Mouse (Mus musculus) retina, postnatal 7 days (tissue): ENCODE measurements around the gene Acyp2.
"Not testable (repeated sequence)": the region's sequence is repeated elsewhere in the genome, so short reads cannot be mapped to it uniquely, and the experiment has no call there.

ENCODE experiments used
- DNase-seq: peaks from one replicate; pipeline ENCODE4 v3.0.0-alpha.2; 2012; ENCODE audit warnings: low read depth, low spot score

The Acyp2 gene

DNA sequence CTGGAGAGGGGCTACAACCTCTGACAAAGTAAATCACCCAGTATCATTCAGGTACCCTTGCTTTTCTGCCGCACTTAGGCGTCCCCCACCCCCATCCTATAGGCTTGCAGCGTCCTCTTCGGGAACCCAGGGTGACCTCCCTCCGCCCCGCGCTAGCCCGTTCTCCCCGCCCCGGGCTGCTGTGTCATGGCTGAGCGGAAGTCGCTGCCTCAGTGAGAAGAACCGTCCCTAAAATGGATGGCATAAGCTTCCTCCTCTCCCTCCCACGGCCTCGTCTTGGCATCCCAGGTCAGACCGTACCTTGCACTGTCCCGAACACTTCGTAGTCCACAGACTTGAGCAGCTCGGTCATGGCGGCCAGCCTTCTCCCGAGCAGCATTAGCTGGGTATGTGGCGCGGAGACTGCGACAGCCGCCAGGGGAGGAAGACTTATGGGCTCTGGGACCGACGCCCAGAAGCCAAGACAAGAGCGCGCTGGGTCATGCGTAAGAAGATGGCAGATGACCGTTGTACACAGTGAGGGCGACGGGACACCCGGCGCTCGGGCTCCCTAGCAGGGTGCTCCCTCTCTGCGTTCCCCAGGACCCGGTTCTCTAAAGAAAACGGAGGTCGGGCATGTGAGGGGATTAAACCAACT, at the start of gene Acyp2:
Gene Acyp2 (minus strand): TSS at position 587 of the 637 bp plus-strand sequence.
- DNase-seq = peak; percentile 48

DNA sequence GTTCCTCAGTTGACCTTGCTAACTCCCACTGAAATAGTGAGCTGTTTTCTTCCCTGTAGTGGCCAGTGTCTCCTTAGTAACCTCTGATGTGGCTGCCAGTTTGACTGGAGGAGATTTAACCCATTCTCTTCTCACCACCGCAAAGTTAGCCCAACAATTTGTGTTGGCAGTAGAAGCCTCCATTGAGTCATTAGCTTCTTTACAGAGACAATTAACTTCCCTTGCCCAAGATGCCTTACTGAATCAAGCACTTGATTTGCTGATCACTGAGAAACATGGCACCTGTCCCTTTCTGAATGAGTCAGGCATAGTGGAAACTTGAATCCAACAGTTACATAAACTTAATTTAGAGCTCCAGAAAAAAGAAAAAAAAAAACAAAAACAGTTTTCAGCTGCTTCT, 40.0 kb upstream of the Acyp2 start:
- no peak for DNase-seq

DNA sequence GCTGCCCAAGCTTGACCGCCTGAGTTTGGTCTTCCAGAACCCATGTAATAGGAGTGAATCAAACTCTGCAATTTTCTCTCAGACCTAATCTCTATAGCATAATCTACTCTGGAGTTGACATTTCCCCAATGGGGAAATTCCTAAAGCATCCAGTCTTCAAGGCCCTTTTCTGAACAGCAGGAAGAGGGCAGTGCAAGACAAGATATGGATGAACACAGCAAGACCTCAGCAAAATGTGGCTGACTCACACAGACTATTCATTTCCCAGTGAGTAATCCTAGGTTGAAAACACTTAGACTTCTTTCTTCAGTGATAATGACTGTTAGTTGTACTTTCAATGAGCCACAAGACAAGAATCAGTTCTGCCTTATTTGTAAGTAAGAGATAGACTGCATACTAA, 26.7 kb upstream of the Acyp2 start:
- peak; percentile 34 for DNase-seq

DNA sequence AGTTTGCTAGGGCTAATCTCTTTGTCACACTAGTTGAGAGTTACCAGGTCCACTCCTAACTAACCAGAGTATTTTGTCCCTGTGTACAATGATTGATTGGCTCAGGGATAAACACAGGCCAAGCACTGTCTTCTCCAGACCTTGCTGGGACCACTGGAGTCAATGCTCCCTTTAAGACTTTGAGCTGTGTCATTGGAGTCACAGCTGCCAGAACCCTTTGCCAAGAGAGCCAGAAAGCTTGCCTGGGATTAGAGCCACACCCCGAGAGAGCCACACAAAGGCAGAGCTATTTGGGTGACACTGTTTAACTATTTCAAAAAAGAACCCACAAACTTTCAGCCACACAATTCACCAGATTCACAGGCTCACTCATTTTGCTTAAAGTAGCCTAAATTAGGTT, 23.3 kb upstream of the Acyp2 start:
- DNase-seq = no peak

DNA sequence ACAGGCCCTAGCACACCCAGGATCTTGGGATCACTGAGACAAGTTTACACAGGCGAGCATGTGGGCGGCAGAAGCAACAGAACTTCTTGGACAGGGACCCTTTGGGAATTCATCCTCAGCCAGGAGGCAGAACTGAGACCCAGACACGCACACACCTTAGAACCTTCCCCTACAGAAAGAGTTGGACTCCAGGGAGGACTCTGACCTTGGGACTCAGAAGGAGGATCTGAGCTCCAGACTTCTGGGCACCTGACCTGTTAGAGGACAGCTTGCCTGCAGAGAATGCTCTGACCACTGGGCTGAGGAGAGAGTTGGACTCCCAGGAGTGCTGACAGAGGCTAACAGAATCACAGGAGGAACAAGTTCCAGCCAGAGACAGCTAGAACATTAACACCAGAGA, 13.6 kb upstream of the Acyp2 start:
- DNase-seq = no peak

DNA sequence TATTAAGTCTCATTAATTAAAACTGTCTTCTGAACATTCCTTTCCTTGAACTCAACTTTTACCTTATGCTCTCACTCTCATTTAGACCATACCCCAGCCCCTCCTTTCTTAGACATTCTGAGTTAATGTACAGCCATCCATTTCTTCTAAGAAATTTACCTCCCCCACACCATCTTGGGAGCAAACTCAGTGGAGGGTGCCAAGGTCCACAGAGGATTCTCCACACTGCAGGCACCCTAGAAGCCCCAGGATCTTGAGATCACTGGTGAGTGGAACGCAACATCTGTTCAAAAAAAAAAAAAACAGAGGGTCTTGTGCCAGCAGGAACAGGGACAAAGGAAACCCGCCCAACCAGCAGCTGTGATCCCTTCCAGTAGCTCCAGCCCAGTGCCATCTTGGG, 13.2 kb upstream of the Acyp2 start:
- DNase-seq = no peak

DNA sequence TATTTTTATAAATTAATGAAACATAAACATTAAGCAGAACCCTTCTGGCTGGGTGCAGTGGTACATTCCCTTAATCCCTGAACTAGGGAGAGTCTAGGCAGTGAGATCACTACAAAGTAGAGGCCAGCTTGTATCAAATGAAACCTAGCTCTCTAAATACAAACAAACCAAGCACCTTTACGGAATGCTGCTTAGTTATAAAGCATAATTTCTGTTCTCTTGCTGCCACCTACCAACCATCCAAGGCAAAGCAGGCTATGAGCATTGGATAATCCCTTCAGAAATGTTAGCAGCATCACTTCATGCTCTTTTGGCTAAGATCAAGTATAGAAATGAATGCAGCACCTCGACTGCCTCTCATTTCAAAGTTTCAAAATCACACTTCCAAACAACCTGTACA, 7.7 kb upstream of the Acyp2 start:
- DNase-seq = no peak

DNA sequence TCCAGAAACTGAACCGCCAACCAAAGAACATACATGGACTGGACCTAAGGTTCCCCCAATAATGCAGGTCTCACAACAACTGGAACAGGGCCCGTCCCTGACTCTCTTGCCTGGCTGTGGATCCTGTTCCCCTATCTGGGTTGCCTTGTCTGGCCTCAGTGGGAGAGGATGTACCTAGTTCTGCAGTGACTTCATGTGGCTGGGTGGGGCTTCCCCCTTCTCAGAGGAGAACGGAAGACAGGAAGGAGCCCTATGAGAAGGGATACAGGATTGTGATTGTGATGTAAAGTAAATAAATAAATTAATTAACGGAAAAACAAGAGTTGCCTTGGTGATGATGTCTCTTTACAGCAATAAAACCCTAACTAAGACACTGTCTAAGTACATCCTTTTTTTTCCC, 6.7 kb upstream of the Acyp2 start:
- no peak for DNase-seq

DNA sequence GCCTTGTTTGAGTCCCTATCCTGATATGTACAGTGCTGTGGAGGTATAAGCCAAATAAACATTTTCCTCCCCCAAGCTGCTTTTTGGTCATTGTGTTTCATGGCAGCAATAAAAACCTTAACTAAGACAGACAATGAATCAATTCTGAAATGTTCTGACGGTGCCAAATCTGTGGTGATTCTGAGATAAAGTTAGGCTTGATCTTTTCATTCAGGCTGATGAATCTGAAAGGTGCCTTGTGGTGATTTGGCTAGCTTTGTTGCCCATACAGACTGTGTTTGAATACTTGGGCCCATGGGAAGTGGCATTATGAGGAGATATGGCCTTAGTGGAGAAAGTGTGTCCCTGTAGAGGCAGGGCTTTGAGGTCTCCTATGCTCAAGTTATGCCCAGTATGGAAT, 1.0 kb upstream of the Acyp2 start:
- no peak for DNase-seq

DNA sequence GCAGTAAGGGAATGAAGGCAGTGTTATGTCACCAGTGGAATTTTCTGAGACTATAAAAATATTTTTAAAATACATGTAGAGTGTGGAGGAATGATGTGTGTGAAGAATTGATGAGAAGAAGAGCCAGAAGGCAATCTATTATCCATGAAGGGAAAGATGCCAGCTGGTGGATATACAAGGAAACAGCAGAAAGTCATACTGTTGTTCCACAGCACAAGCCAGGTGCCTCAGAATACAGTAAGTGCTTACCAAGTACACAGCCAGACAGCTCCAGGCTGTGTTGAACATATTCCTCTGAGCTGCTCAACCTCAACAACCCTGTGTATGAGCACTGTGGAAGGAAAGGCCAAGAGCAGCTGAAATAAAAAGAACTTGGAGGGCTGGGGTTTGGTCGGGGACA, 13.7 kb downstream of the Acyp2 start:
- DNase-seq = no peak

DNA sequence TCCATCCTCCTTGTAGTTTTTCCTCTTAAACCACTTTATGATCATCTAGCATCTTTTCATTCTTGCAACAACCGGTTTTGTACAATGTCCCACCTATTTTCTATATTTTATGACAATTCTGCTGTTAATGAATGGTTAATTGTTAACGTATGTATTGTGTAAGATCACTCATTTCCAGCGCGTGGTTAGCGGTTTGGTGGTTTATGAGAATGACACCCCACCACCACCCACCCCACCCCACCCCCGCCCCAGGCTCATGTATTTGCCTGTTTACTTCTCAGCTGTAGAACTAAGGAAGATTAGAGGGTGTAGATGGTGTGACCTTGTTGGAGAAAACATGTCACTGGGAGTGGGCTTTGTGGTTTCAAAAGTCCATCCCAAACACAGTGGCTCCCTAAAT, 18.9 kb downstream of the Acyp2 start:
- DNase-seq = no peak

DNA sequence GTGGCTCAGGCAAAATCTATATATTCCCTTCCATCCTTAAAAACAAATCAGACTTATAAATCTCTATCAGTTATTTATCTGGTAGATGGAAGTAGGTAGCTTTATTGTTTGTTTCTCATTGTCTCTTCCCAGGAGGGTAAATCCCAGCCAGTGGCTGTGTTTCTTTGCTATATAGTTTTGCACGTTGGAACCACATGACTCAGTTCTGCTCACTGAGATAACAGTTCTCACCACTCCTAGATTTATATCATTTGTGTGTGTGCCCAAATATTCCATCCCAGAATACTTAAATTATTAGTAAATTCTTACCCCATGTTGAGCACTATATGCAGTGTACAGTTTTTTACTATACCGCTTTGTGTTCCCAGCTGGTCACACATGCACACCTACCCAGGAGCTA, 26.2 kb downstream of the Acyp2 start:
- no peak for DNase-seq

DNA sequence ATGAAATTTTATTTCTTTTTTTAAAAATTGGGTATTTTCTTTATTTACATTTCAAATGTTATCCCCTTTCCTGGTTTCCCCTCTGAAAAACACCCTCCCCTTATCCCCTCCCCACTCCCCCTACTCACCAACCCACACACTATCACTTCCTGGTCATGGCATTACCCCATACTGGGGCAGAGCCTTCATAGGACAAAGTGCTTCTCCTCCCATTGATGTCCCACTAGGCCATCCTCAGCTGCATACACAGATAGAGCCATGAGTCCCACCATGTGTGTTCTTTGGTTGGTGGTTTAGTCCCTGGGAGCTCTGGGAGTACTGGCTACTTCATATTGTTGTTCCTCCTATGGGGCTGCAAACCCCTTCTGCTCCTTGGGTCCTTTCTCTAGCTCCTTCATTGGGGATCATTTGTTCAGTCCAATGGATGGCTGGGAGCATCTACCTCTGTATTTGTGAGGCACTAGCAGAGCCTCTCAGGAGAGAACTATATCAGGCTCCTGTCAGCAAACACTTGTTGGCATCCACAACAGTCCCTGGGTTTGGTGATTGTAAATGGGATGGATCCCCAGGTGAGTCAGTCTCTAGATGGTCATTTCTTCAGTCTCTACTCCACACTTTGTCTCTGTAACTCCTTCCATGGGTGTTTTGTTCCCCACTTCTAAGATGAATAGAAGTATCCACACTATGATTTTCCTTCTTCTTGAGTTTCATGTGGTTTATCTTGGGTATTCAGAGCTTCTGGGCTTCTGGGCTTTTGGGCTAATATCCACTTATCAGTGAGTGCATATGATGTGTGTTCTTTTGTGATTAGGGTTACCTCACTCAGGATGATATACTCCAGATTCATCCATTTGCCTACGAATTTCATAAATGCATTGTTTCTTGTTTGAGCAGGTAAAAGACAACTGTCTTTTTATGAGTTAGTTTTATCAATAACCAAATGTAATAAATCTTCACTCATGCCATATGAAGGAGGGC, 27.7 kb downstream of the Acyp2 start:
- not testable (repeated sequence) for DNase-seq

DNA sequence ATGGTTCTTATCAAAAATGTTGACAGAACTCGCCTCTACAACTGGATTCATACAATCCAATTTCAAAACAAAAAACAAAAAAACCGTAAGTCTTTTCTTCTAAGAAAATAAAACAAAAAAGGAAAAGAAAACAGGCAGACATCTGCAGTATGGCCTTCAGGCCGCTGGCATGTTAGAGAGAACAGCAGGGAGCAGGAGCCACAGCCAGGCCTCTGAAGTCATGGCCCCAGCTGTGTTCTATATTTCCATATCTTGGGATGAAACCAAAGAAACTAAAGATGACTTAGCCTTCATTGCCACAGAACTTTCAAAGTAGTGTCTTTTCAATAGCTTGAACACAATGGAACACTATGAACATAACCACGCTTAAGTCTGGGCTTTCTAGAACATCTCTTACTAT, 31.2 kb downstream of the Acyp2 start:
- DNase-seq = no peak

DNA sequence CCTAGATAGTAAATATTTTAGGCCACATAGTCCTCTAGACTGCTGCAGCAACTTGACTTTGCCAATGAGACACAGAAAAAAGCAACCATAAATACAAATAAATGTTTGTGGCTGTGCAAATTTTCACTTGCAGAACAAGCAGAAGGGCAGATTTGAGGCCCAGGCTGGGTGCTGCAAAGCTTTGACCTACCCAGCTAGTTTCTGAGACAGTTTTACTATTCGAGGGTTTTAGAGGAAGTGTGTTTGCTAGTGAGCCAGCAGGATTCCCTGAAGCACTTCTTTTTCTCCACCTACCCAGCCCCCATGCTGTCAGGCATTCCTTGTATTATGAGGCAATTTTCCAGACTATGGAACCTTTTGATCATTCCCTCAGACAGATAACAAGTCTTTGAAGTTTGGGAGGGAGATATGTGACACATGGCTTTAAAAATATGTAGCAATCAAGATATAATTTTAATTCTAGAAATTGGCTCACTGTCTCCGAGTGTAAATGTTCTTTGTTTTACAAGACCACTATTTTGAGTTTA, 31.8 kb downstream of the Acyp2 start:
- DNase-seq = no peak

DNA sequence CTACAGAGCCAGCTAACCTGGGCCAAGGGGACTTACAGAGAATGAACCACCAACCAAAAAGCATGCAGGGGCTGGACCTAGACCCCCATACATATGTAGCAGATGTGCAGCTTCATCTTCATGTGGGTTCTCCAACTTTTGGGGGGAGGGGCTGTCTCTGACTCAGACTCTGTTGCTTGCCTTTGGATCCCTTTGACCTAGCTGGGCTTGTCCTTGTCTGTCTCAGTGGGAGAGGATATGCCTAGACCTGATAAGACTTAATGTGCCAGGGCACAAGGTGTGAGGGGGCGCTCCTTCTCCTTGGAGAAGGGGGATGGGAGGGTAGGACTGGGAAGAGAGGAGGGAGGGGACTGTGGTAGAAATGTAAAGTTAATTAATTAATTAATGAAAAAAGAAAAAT, 33.4 kb downstream of the Acyp2 start:
- DNase-seq = no peak

DNA sequence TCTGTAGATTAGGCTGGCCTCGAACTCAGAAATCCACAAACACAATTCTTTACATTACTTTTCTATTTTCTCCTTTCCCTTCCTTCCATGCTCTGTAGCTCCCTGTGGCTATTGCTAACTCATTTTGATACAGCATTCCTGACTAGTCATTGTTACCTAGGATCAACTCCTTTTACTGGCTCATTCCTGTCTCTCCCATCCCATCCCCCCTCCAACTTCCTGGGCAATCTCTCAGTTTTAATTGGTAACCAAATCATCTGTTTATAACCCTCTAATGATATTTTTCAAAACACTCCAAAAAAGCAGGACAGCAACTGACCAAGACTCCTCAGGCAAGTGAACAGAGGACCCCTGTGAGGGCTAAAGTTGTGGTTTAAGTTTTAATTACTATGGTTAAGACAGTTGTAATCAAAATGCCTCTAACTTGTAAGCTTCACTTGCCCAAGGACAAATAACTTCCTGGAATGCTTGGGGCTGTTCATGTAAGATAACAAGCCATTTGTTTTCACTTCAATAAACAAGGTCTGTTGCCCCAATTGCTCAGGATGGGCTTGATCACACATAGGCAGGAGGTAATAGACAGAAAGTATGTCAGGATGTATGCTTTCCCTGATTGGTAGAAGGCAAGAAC, 35.4 kb downstream of the Acyp2 start:
- DNase-seq = no peak

DNA sequence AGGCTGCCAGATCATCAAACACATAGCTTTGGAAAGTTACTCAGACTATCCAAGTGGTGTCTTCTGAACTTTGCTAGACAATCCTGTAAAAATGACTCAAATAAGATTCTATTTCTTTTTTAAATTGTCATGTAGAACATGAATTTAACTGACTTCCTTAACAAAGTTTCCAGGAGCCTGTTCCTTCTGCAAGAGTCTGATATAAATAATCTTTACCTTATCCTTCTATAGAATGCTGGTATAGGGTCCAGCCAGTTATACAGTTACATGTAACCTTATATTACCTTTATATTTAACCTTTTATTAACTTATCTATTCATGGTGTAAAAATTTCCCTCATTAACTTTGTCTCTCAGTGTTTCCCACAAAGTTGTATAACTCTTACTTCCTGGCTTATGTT, 36.7 kb downstream of the Acyp2 start:
- no peak for DNase-seq

DNA sequence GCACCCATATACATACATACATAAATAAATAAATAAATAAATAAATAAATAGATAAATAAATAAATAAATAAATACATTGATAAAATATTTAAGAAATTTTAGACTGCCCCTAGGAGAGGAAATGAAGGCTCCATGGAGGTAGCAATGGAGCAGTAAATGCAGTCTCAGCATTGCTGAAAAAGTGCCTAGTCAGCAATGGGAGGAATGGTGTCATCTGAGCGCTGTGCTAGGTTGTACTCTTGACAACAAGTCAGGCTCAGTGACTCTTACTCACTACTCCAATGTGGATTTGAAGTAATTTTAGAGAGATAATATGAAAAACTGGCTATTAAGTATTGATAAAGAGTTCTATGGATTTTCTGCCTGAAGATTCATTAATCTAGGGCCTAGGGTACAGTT, 40.1 kb downstream of the Acyp2 start:
- no peak for DNase-seq

DNA sequence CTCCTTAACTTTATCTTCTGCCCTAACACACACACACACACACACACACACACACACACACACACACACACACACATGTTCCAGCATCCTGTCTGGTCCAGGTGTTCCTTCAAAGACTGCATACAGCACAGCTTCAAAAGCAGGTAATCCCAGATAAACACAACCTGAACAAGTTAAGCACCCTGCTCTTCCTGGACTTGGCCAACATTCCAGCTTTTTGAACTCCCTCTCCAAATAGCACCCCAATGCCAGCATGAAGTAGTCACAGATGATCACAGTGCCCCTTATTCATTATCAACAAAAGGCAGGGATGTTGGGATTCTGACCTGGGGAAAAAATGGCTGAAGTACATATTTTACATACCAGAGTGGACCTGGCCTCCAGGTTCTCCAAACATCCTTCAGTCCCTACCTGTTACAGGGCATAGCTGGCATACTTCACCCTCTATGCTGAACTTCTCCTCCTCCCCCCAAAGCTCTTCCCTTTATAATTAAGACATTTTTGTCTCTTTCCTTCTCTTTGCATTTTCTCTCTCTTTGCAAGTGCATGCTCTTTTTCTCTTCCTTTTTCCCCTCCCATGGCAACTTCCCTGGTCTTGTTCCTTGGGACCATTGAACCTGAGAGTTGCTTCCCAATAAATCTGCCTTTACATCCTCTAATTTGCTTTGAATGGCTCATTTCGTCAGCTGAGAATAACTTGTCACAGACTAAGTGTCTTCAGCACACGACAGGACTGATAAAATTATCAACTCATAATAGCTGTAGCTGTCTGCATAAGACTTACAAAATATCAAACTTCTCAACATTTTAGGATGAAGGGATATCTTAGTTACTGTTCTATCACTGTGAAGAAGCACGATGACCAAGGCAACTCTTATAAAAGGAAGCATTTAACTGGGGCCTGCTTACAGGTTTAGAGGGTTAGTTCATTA, 41.5 kb downstream of the Acyp2 start:
- no peak for DNase-seq

DNA sequence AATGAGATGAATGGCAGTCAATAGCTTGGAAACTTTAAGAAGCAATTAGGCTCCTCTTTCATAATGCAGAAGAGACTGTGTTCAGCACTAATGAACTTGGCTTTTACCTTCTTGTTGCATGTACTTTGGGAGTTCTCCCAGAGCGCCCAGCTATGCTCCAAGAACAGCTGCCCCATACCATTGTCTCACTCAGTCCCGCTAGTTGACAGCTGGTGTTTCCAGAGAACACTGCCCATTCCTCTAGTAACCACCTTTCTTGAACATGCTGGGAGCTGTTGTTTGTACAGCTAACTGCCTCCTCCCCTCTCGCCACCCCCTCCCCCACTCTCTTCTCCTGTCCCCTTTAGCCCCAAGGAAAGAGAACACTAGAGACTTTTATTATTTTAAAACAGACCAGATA, 52.1 kb downstream of the Acyp2 start:
- no peak for DNase-seq
